ENCODE assay signal across 18 mouse cellular contexts in the genomic region with DNA sequence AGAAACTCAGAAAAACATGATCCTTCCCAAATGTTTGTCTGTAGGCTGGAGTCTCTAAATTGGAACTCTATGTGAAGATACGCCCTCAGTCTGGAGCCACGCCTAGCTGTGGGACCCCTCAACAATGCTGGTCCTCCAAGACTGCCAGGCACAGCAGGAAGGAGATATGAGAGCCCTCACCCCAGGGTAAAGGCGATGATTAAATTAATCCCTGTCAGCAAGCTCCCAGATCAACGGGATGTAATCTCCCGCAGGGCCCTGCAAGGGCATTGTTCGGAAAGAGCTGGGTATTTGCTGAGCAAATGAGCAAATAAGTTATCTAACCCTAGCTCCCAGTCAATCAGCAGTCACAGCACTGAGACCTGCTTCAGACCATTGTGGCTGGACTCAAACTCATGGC. TPM values are rescaled to one million over a fixed set of nuclear protein-coding genes. Genes with fewer than 3 reads are reported as not detected.
DNase-seq lines count a peak whose midpoint lies in the region; ATAC-seq and TF ChIP-seq lines count a peak whose summit lies in the region.
"Had no signal": no experiment of that assay in that cellular context is flagged by ENCODE, and none has a peak within 500 bp of the region (broad histone marks: within the 10 kb centered on the region; RNA-seq: fewer than 3 reads in every experiment).

No protein-coding gene starts in this region.

- no peak for TF ChIP-seq POLR2A in CH12.LX (IDR thresholded peaks at IDR 0.05; ENCODE audit: low read depth, low read length)

- no peak overlapping the region for H3K9ac ChIP-seq in liver, embryonic 12.5 days
- no peak overlapping the region for H3K9ac ChIP-seq in liver, embryonic 11.5 days (ENCODE audit: low read depth, low read length)
- no peak overlapping the region; the same call in 1 of the 2 replicates for H3K9ac ChIP-seq in CH12.LX (ENCODE audit: insufficient read depth, low read depth)
- H3K9ac ChIP-seq in liver, embryonic 13.5 days, result 0 out of 2 replicates have a peak overlapping the region, but pooled peaks have one; percentile 26
- H3K9ac ChIP-seq in hindbrain, embryonic 12.5 days, result no peak overlapping the region
- H3K9ac ChIP-seq: forebrain, embryonic 13.5 days; forebrain, postnatal 0 days; heart, embryonic 13.5 days had no signal

- 0 out of 2 replicates have a peak, but pooled peaks cover 3% of the 10 kb centered on the region for H3K27me3 ChIP-seq in liver, embryonic 12.5 days (replicated peaks)
- no peaks in the 10 kb centered on the region for H3K27me3 ChIP-seq in liver, embryonic 11.5 days (replicated peaks; ENCODE audit: control insufficient read depth, insufficient read depth, low read length)
- H3K27me3 ChIP-seq in CH12.LX (replicated peaks), result no peaks in the 10 kb centered on the region
- H3K27me3 ChIP-seq in liver, embryonic 13.5 days, result no peaks in the 10 kb centered on the region
- 0 out of 2 replicates have a peak, but pooled peaks cover 3% of the 10 kb centered on the region for H3K27me3 ChIP-seq in hindbrain, embryonic 12.5 days
- H3K27me3 ChIP-seq: forebrain, embryonic 13.5 days had no signal

- dilution Hi-C loops in CH12.LX (cut with MboI; ENCODE audit: extremely low pct_ligation_motif_present, extremely low pct_unique_long_range_greater_than_20kb, low sequenced_read_pairs), result no loop called here

- WGBS in liver, embryonic 12.5 days (ENCODE audit: insufficient replicate concordance), result 39% methylated on average over 6 of the region's 6 CpGs
- 56% methylated on average over 6 of the region's 6 CpGs for WGBS in liver, embryonic 11.5 days
- WGBS in liver, embryonic 13.5 days (ENCODE audit: insufficient replicate concordance), result 37% methylated on average over 6 of the region's 6 CpGs
- 98% methylated on average over 6 of the region's 6 CpGs for WGBS in macrophage (ENCODE audit: missing documents)
- WGBS in hindbrain, embryonic 12.5 days, result 76% methylated on average over 6 of the region's 6 CpGs

- no peaks in the 10 kb centered on the region for H3K9me3 ChIP-seq in liver, embryonic 12.5 days (replicated peaks)
- H3K9me3 ChIP-seq in liver, embryonic 11.5 days (ENCODE audit: control insufficient read depth, low read length), result no peaks in the 10 kb centered on the region
- H3K9me3 ChIP-seq in CH12.LX (replicated peaks; ENCODE audit: low read length), result peaks cover 2% of the 10 kb centered on the region
- H3K9me3 ChIP-seq in liver, embryonic 13.5 days (replicated peaks), result no peaks in the 10 kb centered on the region
- H3K9me3 ChIP-seq in hindbrain, embryonic 12.5 days (replicated peaks), result no peaks in the 10 kb centered on the region
- H3K9me3 ChIP-seq: embryonic facial prominence, embryonic 10.5 days; forebrain, embryonic 13.5 days; heart, embryonic 13.5 days had no signal

- H3K4me1 ChIP-seq in liver, embryonic 12.5 days, result peaks cover 95% of the 10 kb centered on the region
- H3K4me1 ChIP-seq in liver, embryonic 11.5 days (replicated peaks; ENCODE audit: control insufficient read depth, insufficient read depth, low read length), result peaks cover 34% of the 10 kb centered on the region
- H3K4me1 ChIP-seq in CH12.LX (ENCODE audit: control insufficient read depth in 1 of 2, insufficient read depth in 2 of 2), result peaks cover 62 to 100% of the 10 kb centered on the region in 2 experiments
- peaks cover 90% of the 10 kb centered on the region for H3K4me1 ChIP-seq in liver, embryonic 13.5 days (replicated peaks)
- peaks cover 9% of the 10 kb centered on the region for H3K4me1 ChIP-seq in hindbrain, embryonic 12.5 days

- peak overlapping the region; percentile 42 for H3K27ac ChIP-seq in liver, embryonic 12.5 days
- H3K27ac ChIP-seq in liver, embryonic 11.5 days (ENCODE audit: low read depth, low read length), result no peak overlapping the region
- H3K27ac ChIP-seq in CH12.LX (ENCODE audit: insufficient read depth, low read depth) (peak overlapping the region; percentile 90), macrophage (peak overlapping the region; percentile 71; the same call in 1 of the 2 replicates)
- H3K27ac ChIP-seq in liver, embryonic 13.5 days, result peak overlapping the region; percentile 55; the same call in 1 of the 2 replicates
- H3K27ac ChIP-seq in hindbrain, embryonic 12.5 days, result no peak overlapping the region
- H3K27ac ChIP-seq: forebrain, embryonic 13.5 days; heart, embryonic 13.5 days had no signal

- TF ChIP-seq RAD21 in CH12.LX (IDR thresholded peaks at IDR 0.05; ENCODE audit: low read depth, low read length), result no peak

- no peak overlapping the region for H3K4me2 ChIP-seq in liver, embryonic 12.5 days
- no peak overlapping the region for H3K4me2 ChIP-seq in liver, embryonic 11.5 days
- no peak overlapping the region for H3K4me2 ChIP-seq in CH12.LX (ENCODE audit: insufficient read depth, low read depth, poor library complexity, severe bottlenecking)
- no peak overlapping the region for H3K4me2 ChIP-seq in liver, embryonic 13.5 days
- no peak overlapping the region for H3K4me2 ChIP-seq in hindbrain, embryonic 12.5 days (replicated peaks)
- H3K4me2 ChIP-seq: forebrain, embryonic 13.5 days; heart, embryonic 13.5 days had no signal

- ATAC-seq in liver, embryonic 12.5 days, result no peak
- ATAC-seq in liver, embryonic 11.5 days (replicated peaks; ENCODE audit: low FRiP score), result no peak
- no peak for ATAC-seq in liver, embryonic 13.5 days (ENCODE audit: low read depth)
- ATAC-seq in hindbrain, embryonic 12.5 days (ENCODE audit: low FRiP score), result no peak
- ATAC-seq: forebrain, embryonic 13.5 days; forebrain, postnatal 0 days had no signal

- no peak for TF ChIP-seq CTCF in CH12.LX (conservative IDR thresholded peaks at IDR 0.05 in 1 of 2, IDR thresholded peaks at IDR 0.05 in 1 of 2; ENCODE audit: low read depth in 2 of 2, low read length in 2 of 2)

- no peak for TF ChIP-seq EP300 in CH12.LX (IDR thresholded peaks at IDR 0.05; ENCODE audit: low read length)

- no peak for DNase-seq in liver, embryonic 11.5 days (ENCODE audit: low spot score)
- no peak for DNase-seq in CH12.LX (ENCODE audit: extremely low read depth)
- DNase-seq in liver, embryonic 13.5 days, result no peak
- no peak for DNase-seq in spleen, postnatal 36 days (ENCODE audit: low spot score in 2 of 2)
- DNase-seq: adrenal gland, adult 2 months; adrenal gland, postnatal 25 days; cerebellum, adult 18-20 months; cerebellum, adult 9-11 months; cerebellum, postnatal 36 days; forebrain, postnatal 0 days; gastrocnemius, postnatal 25 days; heart, postnatal 36 days had no signal

- in situ Hi-C loops in CH12.LX (cut with MboI; ENCODE audit: low pct_ligation_motif_present, low pct_unique_long_range_greater_than_20kb, low sequenced_read_pairs), result no loop called here

- no peak overlapping the region for H3K4me3 ChIP-seq in liver, embryonic 12.5 days
- no peak overlapping the region for H3K4me3 ChIP-seq in liver, embryonic 11.5 days (ENCODE audit: low read depth, low read length)
- no peak overlapping the region for H3K4me3 ChIP-seq in CH12.LX (replicated peaks in 1 of 3; ENCODE audit: low read depth in 2 of 3, low read length in 2 of 3, poor library complexity in 1 of 3)
- no peak overlapping the region for H3K4me3 ChIP-seq in liver, embryonic 13.5 days (replicated peaks)
- no peak overlapping the region for H3K4me3 ChIP-seq in macrophage (ENCODE audit: inconsistent target)
- no peak overlapping the region for H3K4me3 ChIP-seq in hindbrain, embryonic 12.5 days
- H3K4me3 ChIP-seq: embryonic facial prominence, embryonic 10.5 days; forebrain, embryonic 13.5 days; heart, embryonic 13.5 days had no signal

- H3K79me2 ChIP-seq in CH12.LX (replicated peaks; ENCODE audit: control insufficient read depth, extremely low read depth, insufficient read depth, poor library complexity, severe bottlenecking) (peaks cover 17% of the 10 kb centered on the region), macrophage (ENCODE audit: inconsistent target) (peaks cover 98% of the 10 kb centered on the region)

- H3K36me3 ChIP-seq in liver, embryonic 12.5 days, result no peaks in the 10 kb centered on the region
- no peaks in the 10 kb centered on the region for H3K36me3 ChIP-seq in liver, embryonic 11.5 days (ENCODE audit: control insufficient read depth, insufficient read depth, low read length)
- H3K36me3 ChIP-seq in CH12.LX (replicated peaks in 1 of 2; ENCODE audit: control insufficient read depth in 1 of 2, insufficient read depth in 1 of 2, low read length in 1 of 2) (no peaks in the 10 kb centered on the region), macrophage (ENCODE audit: inconsistent target) (no peaks in the 10 kb centered on the region)
- 0 out of 2 replicates have a peak, but pooled peaks cover 4% of the 10 kb centered on the region for H3K36me3 ChIP-seq in liver, embryonic 13.5 days
- no peaks in the 10 kb centered on the region for H3K36me3 ChIP-seq in hindbrain, embryonic 12.5 days
- H3K36me3 ChIP-seq: embryonic facial prominence, embryonic 10.5 days; heart, embryonic 13.5 days had no signal

RNA-seq across cellular contexts. Expression of a gene that starts 11.1 kb away (rescaled TPM):
- polyA plus RNA-seq in liver, embryonic 12.5 days (2016; fragmentation: Nextera tagmentation; extraction: Ambion mirVana), result 2.1 and 2.5 TPM in 2 replicates
- 1.4 and 1.8 TPM in 2 replicates for polyA plus RNA-seq in liver, embryonic 11.5 days (2014; fragmentation: Nextera tagmentation; extraction: Ambion mirVana)
- total RNA-seq in CH12.LX (2012; rRNA removed) (16.6 and 18.7 TPM in 2 replicates), CH12.LX (2014; rRNA removed) (5.3 and 5.5 TPM in 2 replicates)
- polyA plus RNA-seq in CH12.LX (2012; ENCODE audit: insufficient read length, low read depth) (7.3 and 7.5 TPM in 2 replicates), macrophage (2018) (6.4 to 13.5 TPM (median 8.7 TPM) in 3 replicates)
- 2.0 TPM in 2 replicates for polyA plus RNA-seq in liver, embryonic 13.5 days (2015; fragmentation: Nextera tagmentation; extraction: Ambion mirVana)
- 100 to 1,000 TPM in 3 of 26 experiments, 10 to 100 TPM in 21, 1 to 10 TPM in 2; 9.1 to 309 (median 31.2) TPM for total RNA-seq in macrophage (2018; cell fraction: chromatin; rRNA removed)
- 10 to 100 TPM in 13 of 26 experiments, 1 to 10 TPM in 13; 4.6 to 56.9 (median 12.5) TPM for total RNA-seq in macrophage (2018; cell fraction: cytosol; rRNA removed)
- total RNA-seq in macrophage (2018; cell fraction: nucleus; rRNA removed), result 100 to 1,000 TPM in 1 of 26 experiments, 10 to 100 TPM in 15, 1 to 10 TPM in 10; 6.6 to 122 (median 16.8) TPM
- polyA plus RNA-seq in hindbrain, embryonic 12.5 days (2016; fragmentation: Nextera tagmentation; extraction: Ambion mirVana), result 0.21 and 0.47 TPM in 2 replicates

RNA-seq across cellular contexts. Expression of a gene that starts 33.9 kb away (rescaled TPM):
- 719 and 730 TPM in 2 replicates for polyA plus RNA-seq in liver, embryonic 12.5 days (2016; fragmentation: Nextera tagmentation; extraction: Ambion mirVana)
- polyA plus RNA-seq in liver, embryonic 11.5 days (2014; fragmentation: Nextera tagmentation; extraction: Ambion mirVana), result 610 and 611 TPM in 2 replicates
- total RNA-seq in CH12.LX (2012; rRNA removed) (38.5 and 51.6 TPM in 2 replicates), CH12.LX (2014; rRNA removed) (72.8 and 79.5 TPM in 2 replicates)
- polyA plus RNA-seq in CH12.LX (2012; ENCODE audit: insufficient read length, low read depth) (112 and 123 TPM in 2 replicates), macrophage (2018) (5.1 to 28.7 TPM (median 17.8 TPM) in 3 replicates)
- 591 and 653 TPM in 2 replicates for polyA plus RNA-seq in liver, embryonic 13.5 days (2015; fragmentation: Nextera tagmentation; extraction: Ambion mirVana)
- 1 to 10 TPM in 20 of 26 experiments, under 1 TPM in 4, not detected in 2; 0.65 to 9.7 (median 2.2) TPM for total RNA-seq in macrophage (2018; cell fraction: chromatin; rRNA removed)
- total RNA-seq in macrophage (2018; cell fraction: cytosol; rRNA removed), result 10 to 100 TPM; 14.1 to 26.6 (median 18.8) TPM
- total RNA-seq in macrophage (2018; cell fraction: nucleus; rRNA removed), result 10 to 100 TPM in 3 of 26 experiments, 1 to 10 TPM in 23; 2.0 to 27.2 (median 7.0) TPM
- 149 and 157 TPM in 2 replicates for polyA plus RNA-seq in hindbrain, embryonic 12.5 days (2016; fragmentation: Nextera tagmentation; extraction: Ambion mirVana)

Comparison
In these comparisons a context has a peak if more than half of its experiments do, and no peak if none do; other contexts are left out.
1. H3K27ac ChIP-seq: peak in liver, embryonic 12.5 days (single experiment), CH12.LX (single experiment), liver, embryonic 13.5 days (single experiment) and macrophage (single experiment); none in liver, embryonic 11.5 days (single experiment) and hindbrain, embryonic 12.5 days (single experiment).